Mouse (Mus musculus): ENCODE data around the gene Pear1. TPM values are rescaled to one million over a fixed set of nuclear protein-coding genes. Genes with fewer than 3 reads are reported as not detected.

Pear1 gene
- total RNA-seq, 2 experiments from 2014 or later, result 0.57 to 9.6 TPM

- no peak for ATAC-seq (replicated peaks; ENCODE audit: poor library complexity, severe bottlenecking)
These were observed 11.7 kb downstream of the Pear1 start for GRCm38 (mm10) chr3:87812413-87812812.

- ATAC-seq (replicated peaks; ENCODE audit: poor library complexity, severe bottlenecking), result no peak
These were observed 12.8 kb downstream of the Pear1 start for GRCm38 (mm10) chr3:87811297-87811696.

GRCm38 (mm10) chr3:87809322-87809962, 14.7 kb downstream of the Pear1 start:
- ATAC-seq (replicated peaks; ENCODE audit: poor library complexity, severe bottlenecking), result peak; percentile 43; the same call in 1 of the 2 replicates

- peak; percentile 73 for ATAC-seq (replicated peaks; ENCODE audit: poor library complexity, severe bottlenecking)
These were observed 19.9 kb downstream of the Pear1 start for GRCm38 (mm10) chr3:87804038-87804677.

GRCm38 (mm10) chr3:87801681-87802080, 22.4 kb downstream of the Pear1 start:
- ATAC-seq (replicated peaks; ENCODE audit: poor library complexity, severe bottlenecking), result no peak

- ATAC-seq (replicated peaks; ENCODE audit: poor library complexity, severe bottlenecking), result peak; percentile 45
These were observed 27.3 kb downstream of the Pear1 start, which contains the start of gene Insrr for GRCm38 (mm10) chr3:87796736-87797334. Gene Insrr, plus strand, starts transcription at chr3:87796951.

- ATAC-seq (replicated peaks; ENCODE audit: poor library complexity, severe bottlenecking), result peak; percentile 44; the same call in 1 of the 2 replicates
These were observed 28.5 kb downstream of the Pear1 start for GRCm38 (mm10) chr3:87795336-87796277.

- ATAC-seq (replicated peaks; ENCODE audit: poor library complexity, severe bottlenecking), result no peak; the same call in 1 of the 2 replicates
These were observed 29.2 kb downstream of the Pear1 start, which contains the start of gene Ntrk1 for GRCm38 (mm10) chr3:87794922-87795325. Gene Ntrk1, minus strand, starts transcription at chr3:87795162.

- no peak for ATAC-seq (replicated peaks; ENCODE audit: poor library complexity, severe bottlenecking)
These were observed 34.3 kb downstream of the Pear1 start for GRCm38 (mm10) chr3:87789768-87790167.

- ATAC-seq (replicated peaks; ENCODE audit: poor library complexity, severe bottlenecking), result no peak
These were observed 34.9 kb downstream of the Pear1 start for GRCm38 (mm10) chr3:87789248-87789647.

- no peak for ATAC-seq (replicated peaks; ENCODE audit: poor library complexity, severe bottlenecking)
These were observed 38.4 kb downstream of the Pear1 start for GRCm38 (mm10) chr3:87785626-87786214.

- peak; percentile 71 for ATAC-seq (replicated peaks; ENCODE audit: poor library complexity, severe bottlenecking)
These were observed 39.0 kb downstream of the Pear1 start for GRCm38 (mm10) chr3:87785156-87785555.

- ATAC-seq (replicated peaks; ENCODE audit: poor library complexity, severe bottlenecking), result no peak
These were observed 40.7 kb downstream of the Pear1 start for GRCm38 (mm10) chr3:87783282-87784023.

- ATAC-seq (replicated peaks; ENCODE audit: poor library complexity, severe bottlenecking), result no peak
These were observed 45.0 kb downstream of the Pear1 start for GRCm38 (mm10) chr3:87779086-87779485.

- no peak for ATAC-seq (replicated peaks; ENCODE audit: poor library complexity, severe bottlenecking)
These were observed 45.8 kb downstream of the Pear1 start for GRCm38 (mm10) chr3:87778283-87778682.

GRCm38 (mm10) chr3:87771088-87771487, 53.0 kb downstream of the Pear1 start:
- ATAC-seq (replicated peaks; ENCODE audit: poor library complexity, severe bottlenecking), result no peak

GRCm38 (mm10) chr3:87770280-87770679, 53.8 kb downstream of the Pear1 start:
- ATAC-seq (replicated peaks; ENCODE audit: poor library complexity, severe bottlenecking), result peak; percentile 36; the same call in 1 of the 2 replicates

GRCm38 (mm10) chr3:87769506-87769905, 54.6 kb downstream of the Pear1 start:
- no peak for ATAC-seq (replicated peaks; ENCODE audit: poor library complexity, severe bottlenecking)

- peak; percentile 73 for ATAC-seq (replicated peaks; ENCODE audit: poor library complexity, severe bottlenecking)
These were observed 55.3 kb downstream of the Pear1 start for GRCm38 (mm10) chr3:87768844-87769243.
